Mouse (Mus musculus) c-Kit-positive CD71-positive TER-119-negative erythroid progenitor cells, embryonic 14.5 days (primary cell): ENCODE measurements around the gene Coq4.

Experiments used
- DNase-seq: peaks from one replicate; pipeline ENCODE4 v3.0.0-alpha.2; 2013; ENCODE audit warnings: low read depth

Gene Coq4

GRCm38 (mm10) chr2:29846911-29847310 lies 59.6 kb downstream of the Coq4 start:
- DNase-seq, result no peak
